Mouse (Mus musculus) ES-E14 (cell line): ENCODE measurements around the gene Ugcg. TPM values are rescaled to one million over a fixed set of nuclear protein-coding genes. Genes with fewer than 3 reads are reported as not detected.

Source experiments
- DNase-seq: peaks from one replicate; pipeline ENCODE4 v3.0.0-alpha.2; 2013; ENCODE audit warnings: low read depth, low spot score
- H3K27ac ChIP-seq: 2 replicates; pipeline ENCODE4 v1.5.1; 2012; ENCODE audit warnings: low read depth, mild to moderate bottlenecking, low read length, moderate library complexity, mixed read lengths; ENCODE audit not compliant: poor library complexity, insufficient read depth, severe bottlenecking
- H3K36me3 ChIP-seq: 2 replicates; pipeline ENCODE4 v1.6.1; 2012; ENCODE audit warnings: mild to moderate bottlenecking, low read length, moderate library complexity, mixed read lengths; ENCODE audit not compliant: control insufficient read depth, poor library complexity, insufficient read depth, severe bottlenecking
- H3K4me1 ChIP-seq, 2 experiments: fragments of 150-350 bp in 1 of 2; sonication (generic) in 1 of 2; 2 replicates each; pipeline ENCODE4 v1.6.1; 2012; ENCODE audit warnings: low read length in 2 of 2, mild to moderate bottlenecking in 1 of 2, mixed read lengths in 1 of 2; ENCODE audit not compliant: control insufficient read depth in 2 of 2, insufficient read depth in 2 of 2, poor library complexity in 1 of 2
- H3K4me3 ChIP-seq, 2 experiments: fragments of 150-350 bp in 1 of 2; sonication (generic) in 1 of 2; 2 replicates each; pipeline ENCODE4 v1.5.1; 2012; ENCODE audit warnings: low read length in 2 of 2, low read depth in 1 of 2, mild to moderate bottlenecking in 1 of 2, mixed read lengths in 1 of 2; ENCODE audit not compliant: insufficient read depth in 1 of 2, poor library complexity in 1 of 2, severe bottlenecking in 1 of 2
- H3K9ac ChIP-seq: 2 replicates; pipeline ENCODE4 v1.6.1; 2012; ENCODE audit warnings: low read depth, mild to moderate bottlenecking, low read length, mixed read lengths; ENCODE audit not compliant: poor library complexity, insufficient read depth, severe bottlenecking
- H3K9me3 ChIP-seq: fragments of 150-350 bp; sonication (generic); 2 replicates; pipeline ENCODE4 v1.6.1; 2012; ENCODE audit warnings: low read depth, mild to moderate bottlenecking, low read length; ENCODE audit not compliant: control insufficient read depth, insufficient read depth
- CHD2 ChIP-seq: IDR thresholded peaks from 2 replicates; pipeline ENCODE4 v1.6.1; 2014; ENCODE audit warnings: mild to moderate bottlenecking, low read depth, low read length, inconsistent platforms
- HCFC1 ChIP-seq: IDR thresholded peaks from 2 replicates; pipeline ENCODE4 v1.6.1; 2012; ENCODE audit warnings: low read length, inconsistent platforms, borderline replicate concordance; ENCODE audit not compliant: insufficient read depth
- MAFK ChIP-seq: IDR thresholded peaks from 2 replicates; pipeline ENCODE4 v1.6.1; 2014; ENCODE audit warnings: mild to moderate bottlenecking, low read depth, low read length, inconsistent platforms; ENCODE audit not compliant: insufficient read depth
- ZC3H11A ChIP-seq: IDR thresholded peaks from 2 replicates; pipeline ENCODE4 v1.6.1; 2012; ENCODE audit warnings: low read depth, mild to moderate bottlenecking, inconsistent platforms, low read length, borderline replicate concordance
- ZNF384 ChIP-seq: IDR thresholded peaks from 2 replicates; pipeline ENCODE4 v1.6.1; 2012; ENCODE audit warnings: low read depth, low read length, inconsistent platforms
- in situ Hi-C, 2 experiments: fragments of 600-800 bp; cut with MboI; formaldehyde crosslinking; loops; one replicate each; pipeline ENCODE4 v1.15.1; 2025; ENCODE audit warnings: low sequenced_read_pairs in 2 of 2, inconsistent platforms in 1 of 2; ENCODE audit not compliant: unreplicated experiment in 2 of 2
- total RNA-seq: library from RNA; depleted of rRNA; stranded (reverse); fragments of 300-350 nt; gene quantifications from 2 replicates; pipeline ENCODE4 v1.2.3, GENCODE M21; 2012

Gene Ugcg
- total RNA-seq, 1 experiment: 56.4 TPM

DNA sequence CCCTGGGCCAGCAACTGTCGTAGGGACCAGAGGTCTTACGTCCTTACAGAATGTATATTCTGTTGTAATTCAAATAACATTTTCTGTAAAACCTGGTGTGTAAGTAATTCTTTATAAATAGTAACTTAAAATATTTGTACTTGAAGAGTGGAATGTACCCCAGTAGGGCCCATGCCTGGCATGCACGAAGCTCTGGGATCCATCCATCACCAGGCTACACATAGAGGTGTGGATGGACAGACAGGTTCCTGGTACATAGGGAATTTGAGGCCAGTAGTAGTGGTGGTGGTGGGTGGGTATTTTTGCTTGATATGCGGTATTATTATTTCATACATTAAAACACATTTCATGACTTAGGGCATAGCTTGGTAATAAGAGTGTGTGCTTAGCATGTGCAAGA is 19.6 kb downstream of the Ugcg start:
- Histone ChIP-seq H3K36me3 (peaks cover 3% of the 10 kb centered on the region; the same call in 1 of the 2 replicates), H3K4me3 (no peak overlapping the region), H3K27ac (no peak overlapping the region), H3K4me1 (0 out of 4 replicates have a peak, but pooled peaks cover 0 to 2% of the 10 kb centered on the region in 2 experiments), H3K9me3 (no peaks in the 10 kb centered on the region), H3K9ac (no peak overlapping the region)
- in situ Hi-C loops: no loop called here
- DNase-seq: no peak
- TF ChIP-seq MAFK: no peak
- TF ChIP-seq HCFC1: no peak
- no peak for TF ChIP-seq CHD2
- no peak for TF ChIP-seq ZNF384
- TF ChIP-seq ZC3H11A: no peak

DNA sequence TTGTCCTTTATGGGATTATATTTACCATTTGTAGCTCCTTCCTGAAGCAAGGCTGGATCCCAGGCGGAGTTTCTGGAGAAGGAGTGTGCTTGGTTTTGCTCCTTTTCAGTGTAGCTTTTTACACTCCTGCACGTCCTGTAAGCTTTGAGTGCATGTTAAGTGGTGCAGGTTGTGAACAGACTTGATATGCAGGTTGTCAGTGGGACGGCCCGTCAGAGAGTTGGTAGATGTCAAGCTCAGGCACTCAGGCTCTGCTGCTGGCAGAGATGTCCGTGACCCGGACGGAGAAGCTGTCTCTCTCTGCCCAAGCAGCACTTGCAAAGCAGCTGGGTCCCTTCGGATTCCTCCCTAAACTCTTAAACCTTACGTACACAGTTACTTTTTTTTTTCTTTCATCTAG is 22.1 kb downstream of the Ugcg start:
- H3K4me3 ChIP-seq: no peak overlapping the region
- H3K9ac ChIP-seq: no peak overlapping the region
- no peak for DNase-seq
- in situ Hi-C loops: no loop called here
- no peaks in the 10 kb centered on the region for H3K9me3 ChIP-seq
- H3K4me1 ChIP-seq: peaks cover 0 to 3% of the 10 kb centered on the region in 2 experiments; a peak in 1 of 4 replicates
- TF ChIP-seq HCFC1: no peak
- H3K27ac ChIP-seq: no peak overlapping the region
- peaks cover 3% of the 10 kb centered on the region for H3K36me3 ChIP-seq

DNA sequence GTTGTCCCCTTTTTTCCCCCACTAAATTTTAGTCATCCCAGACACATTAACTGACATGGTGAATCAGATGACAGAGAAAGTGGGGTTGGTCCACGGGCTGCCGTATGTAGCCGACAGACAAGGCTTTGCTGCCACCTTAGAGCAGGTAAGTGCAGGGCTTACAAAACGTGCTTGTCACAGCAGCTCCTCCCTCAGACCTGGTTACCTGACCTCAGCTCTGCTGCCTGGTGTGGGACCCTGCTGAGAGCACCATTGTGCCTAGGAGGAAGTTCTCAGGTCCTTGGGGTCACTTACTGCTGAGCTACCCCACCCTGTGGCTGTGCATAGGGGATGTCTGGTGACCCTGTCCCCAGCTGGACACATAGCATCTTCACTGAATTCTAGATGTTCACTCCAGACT is 24.8 kb downstream of the Ugcg start:
- H3K9ac ChIP-seq: no peak overlapping the region
- H3K36me3 ChIP-seq: no peaks in the 10 kb centered on the region; the same call in 1 of the 2 replicates
- TF ChIP-seq ZC3H11A: no peak
- TF ChIP-seq MAFK: no peak
- no peak for TF ChIP-seq CHD2
- TF ChIP-seq ZNF384: no peak
- TF ChIP-seq HCFC1: no peak
- in situ Hi-C loops: no loop called here
- no peak overlapping the region for H3K27ac ChIP-seq
- H3K9me3 ChIP-seq: no peaks in the 10 kb centered on the region
- no peak overlapping the region for H3K4me3 ChIP-seq
- no peak for DNase-seq
- peaks cover 0 to 3% of the 10 kb centered on the region in 2 experiments; a peak in 1 of 4 replicates for H3K4me1 ChIP-seq

DNA sequence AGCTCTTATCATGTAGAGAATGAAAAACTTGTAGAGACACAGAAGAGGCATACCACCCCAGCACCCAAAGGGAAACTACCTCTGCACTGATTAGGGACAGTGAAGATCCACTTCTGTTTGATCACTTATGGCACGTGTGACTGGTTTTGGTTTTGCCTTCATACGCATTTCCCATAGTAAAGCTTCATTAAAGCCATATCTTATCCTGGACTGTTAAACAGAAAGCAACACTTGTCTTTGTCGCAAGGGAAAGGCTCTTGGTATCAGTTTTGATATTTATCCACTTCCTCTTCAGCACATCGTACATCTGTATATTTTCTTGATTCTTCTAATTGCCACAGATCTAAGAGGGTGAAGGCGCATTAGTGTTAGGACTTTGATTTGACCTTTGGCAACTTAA is 25.6 kb downstream of the Ugcg start:
- DNase-seq: no peak
- H3K9ac ChIP-seq: no peak overlapping the region
- TF ChIP-seq ZNF384 (no peak), MAFK (no peak), CHD2 (no peak), HCFC1 (no peak), ZC3H11A (no peak)
- in situ Hi-C loops: no loop called here
- no peaks in the 10 kb centered on the region for H3K9me3 ChIP-seq
- H3K4me1 ChIP-seq: peaks cover 0 to 3% of the 10 kb centered on the region in 2 experiments; a peak in 1 of 4 replicates
- H3K4me3 ChIP-seq: no peak overlapping the region
- no peak overlapping the region for H3K27ac ChIP-seq
- H3K36me3 ChIP-seq: no peaks in the 10 kb centered on the region; the same call in 1 of the 2 replicates

DNA sequence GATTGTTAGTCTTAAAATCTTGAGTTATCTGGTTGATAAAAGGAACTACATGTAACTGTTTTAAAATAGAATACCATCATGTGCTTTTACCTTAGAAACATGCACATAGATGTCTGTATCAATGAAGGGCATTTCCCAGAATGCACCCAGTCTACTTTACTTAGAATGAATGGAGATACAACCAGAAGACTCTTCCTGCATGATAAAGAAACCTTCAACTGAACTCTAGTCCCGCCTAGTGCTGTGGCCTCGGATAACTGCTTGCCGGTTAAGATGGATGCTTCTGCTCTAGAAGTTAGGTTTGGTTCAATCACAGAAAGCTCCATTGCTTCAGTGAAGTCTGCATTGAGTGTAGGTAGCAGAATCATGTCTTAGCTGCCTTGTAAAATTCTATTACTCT is 26.5 kb downstream of the Ugcg start:
- Histone ChIP-seq H3K4me1 (peaks cover 0 to 3% of the 10 kb centered on the region in 2 experiments; a peak in 1 of 4 replicates), H3K9ac (no peak overlapping the region), H3K4me3 (no peak overlapping the region), H3K36me3 (peaks cover 2% of the 10 kb centered on the region), H3K9me3 (no peaks in the 10 kb centered on the region), H3K27ac (no peak overlapping the region)
- DNase-seq: no peak
- TF ChIP-seq CHD2: no peak
- no peak for TF ChIP-seq ZC3H11A
- TF ChIP-seq HCFC1: no peak
- TF ChIP-seq MAFK: no peak
- TF ChIP-seq ZNF384: no peak
- in situ Hi-C loops: no loop called here
